Mouse (Mus musculus) thymus, adult 2 months (tissue): ENCODE data around the gene Cfap99.

Source experiments
- CTCF ChIP-seq: fragments of 200-500 bp; IDR thresholded peaks from 2 replicates; pipeline ENCODE4 v1.5.1; 2012; ENCODE audit warnings: mild to moderate bottlenecking, control low read depth, low read length, moderate library complexity, borderline replicate concordance; ENCODE audit not compliant: control insufficient read depth, poor library complexity, insufficient read depth; ENCODE audit errors: extremely low read depth
- POLR2A ChIP-seq: fragments of 200-500 bp; IDR thresholded peaks from 2 replicates; pipeline ENCODE4 v1.6.1; 2012; ENCODE audit warnings: mild to moderate bottlenecking, low read length, control low read depth, moderate library complexity; ENCODE audit not compliant: control insufficient read depth, poor library complexity, insufficient read depth; ENCODE audit errors: extremely low read depth

- TF ChIP-seq CTCF: no peak
- no peak for TF ChIP-seq POLR2A
Observed at GRCm38 (mm10) chr5:34326875-34327576, 38.6 kb downstream of the Cfap99 start.
